Mouse (Mus musculus) forebrain, embryonic 11.5 days (tissue): Measurements from ENCODE around the gene Trim40. TPM values are rescaled to one million over a fixed set of nuclear protein-coding genes. Genes with fewer than 3 reads are reported as not detected.
A peak's percentile ranks its signal among the peaks of the same experiment; 100 is the strongest.

Experiments
- ATAC-seq: fragments of 200-750 bp; cut with Nextera tagmentation; replicated peaks from 2 replicates; pipeline ENCODE4 v1.8.0; 2017; ENCODE audit warnings: moderate TSS enrichment; ENCODE audit not compliant: low FRiP score
- DNase-seq: peaks from one replicate; pipeline ENCODE4 v3.0.0-alpha.2; 2017; ENCODE audit warnings: low spot score
- H3K27ac ChIP-seq: fragments of 300-500 bp; sonication (generic); 2 replicates; pipeline ENCODE4 v1.5.1; 2014; ENCODE audit warnings: low read depth, low read length
- H3K27me3 ChIP-seq: fragments of 300-500 bp; sonication (generic); 2 replicates; pipeline ENCODE4 v1.6.1; 2014; ENCODE audit warnings: mild to moderate bottlenecking, low read length, mixed read lengths; ENCODE audit not compliant: control insufficient read depth, insufficient read depth
- H3K36me3 ChIP-seq: fragments of 300-500 bp; sonication (generic); 2 replicates; pipeline ENCODE4 v1.6.1; 2014; ENCODE audit warnings: mild to moderate bottlenecking, low read length, moderate library complexity, mixed read lengths; ENCODE audit not compliant: control insufficient read depth, insufficient read depth
- H3K4me1 ChIP-seq: fragments of 300-500 bp; sonication (generic); replicated peaks from 2 replicates; pipeline ENCODE4 v1.6.1; 2014; ENCODE audit warnings: low read length, mixed read lengths; ENCODE audit not compliant: control insufficient read depth, insufficient read depth
- H3K4me2 ChIP-seq: fragments of 300-500 bp; sonication (generic); 2 replicates; pipeline ENCODE4 v1.6.1; 2014; ENCODE audit warnings: low read depth, mild to moderate bottlenecking, low read length, moderate library complexity, mixed read lengths; ENCODE audit not compliant: severe bottlenecking
- H3K4me3 ChIP-seq: fragments of 300-500 bp; sonication (generic); 2 replicates; pipeline ENCODE4 v1.5.1; 2014; ENCODE audit warnings: low read depth, low read length
- H3K9ac ChIP-seq: fragments of 300-500 bp; sonication (generic); 2 replicates; pipeline ENCODE4 v1.6.1; 2014; ENCODE audit warnings: low read length
- H3K9me3 ChIP-seq: fragments of 300-500 bp; sonication (generic); 2 replicates; pipeline ENCODE4 v1.6.1; 2016; ENCODE audit warnings: low read length, mixed read lengths; ENCODE audit not compliant: control insufficient read depth
- WGBS: fragments of 180-500 bp; shearing (Covaris S2); extraction: QIAGEN DNeasy Blood & Tissue Kit; methylation state at CpG from one replicate; pipeline ENCODE4 v1.1.7; 2014; 5-methylcytosine and 5-hydroxymethylcytosine counted together
- polyA plus RNA-seq: library from polyadenylated mRNA; unstranded; fragments of >200 nt; fragmentation: Nextera tagmentation; extraction: Ambion mirVana; gene quantifications from 2 replicates; pipeline ENCODE4 v1.2.1, GENCODE M21; 2014

The Trim40 gene
- polyA plus RNA-seq, 1 experiment from 2014 or later = not detected

GRCm38 (mm10) chr17:36840961-36841445 is 48.9 kb downstream of the Trim40 start:
- no peak for ATAC-seq
- Histone ChIP-seq H3K36me3 (no peaks in the 10 kb centered on the region), H3K9me3 (no peaks in the 10 kb centered on the region), H3K27me3 (no peaks in the 10 kb centered on the region), H3K4me2 (no peak overlapping the region), H3K4me1 (no peaks in the 10 kb centered on the region; the same call in 1 of the 2 replicates), H3K27ac (no peak overlapping the region), H3K4me3 (no peak overlapping the region), H3K9ac (no peak overlapping the region)
- DNase-seq = no peak

- Histone ChIP-seq H3K4me1 (no peaks in the 10 kb centered on the region; the same call in 1 of the 2 replicates), H3K9me3 (no peaks in the 10 kb centered on the region), H3K4me2 (no peak overlapping the region), H3K27ac (no peak overlapping the region), H3K27me3 (no peaks in the 10 kb centered on the region), H3K4me3 (no peak overlapping the region), H3K36me3 (no peaks in the 10 kb centered on the region), H3K9ac (no peak overlapping the region)
- DNase-seq = no peak
- WGBS = 84% methylated on average over 3 of the region's 3 CpGs
- no peak for ATAC-seq
These were observed 50.0 kb downstream of the Trim40 start for GRCm38 (mm10) chr17:36839931-36840330.

GRCm38 (mm10) chr17:36839001-36839400 is 50.9 kb downstream of the Trim40 start:
- Histone ChIP-seq H3K27ac (no peak overlapping the region), H3K4me3 (no peak overlapping the region), H3K27me3 (no peaks in the 10 kb centered on the region), H3K9me3 (no peaks in the 10 kb centered on the region), H3K36me3 (no peaks in the 10 kb centered on the region), H3K4me1 (no peaks in the 10 kb centered on the region; the same call in 1 of the 2 replicates), H3K9ac (no peak overlapping the region), H3K4me2 (no peak overlapping the region)
- DNase-seq = no peak
- WGBS = 91% methylated on average over 5 of the region's 5 CpGs
- no peak for ATAC-seq

- under 1% methylated on average over 58 of the region's 58 CpGs for WGBS
- Histone ChIP-seq H3K9ac (peak within 1 kb of the TSS; percentile 87), H3K4me2 (peak within 1 kb of the TSS; percentile 74), H3K27ac (peak within 1 kb of the TSS; percentile 88), H3K4me1 (no peaks in the 10 kb centered on the region; the same call in 1 of the 2 replicates), H3K27me3 (no peaks in the 10 kb centered on the region), H3K36me3 (no peaks in the 10 kb centered on the region), H3K9me3 (no peaks in the 10 kb centered on the region), H3K4me3 (peak within 1 kb of the TSS; percentile 72)
- peak; percentile 98 for ATAC-seq
- peak; percentile 96 for DNase-seq
These were observed 52.9 kb downstream of the Trim40 start, which contains the start of gene Trim26 for GRCm38 (mm10) chr17:36836874-36837647. Gene Trim26, plus strand, starts transcription at chr17:36837134.

- peak; percentile 42 for ATAC-seq
- no peaks in the 10 kb centered on the region for H3K27me3 ChIP-seq
- H3K27ac ChIP-seq = peak overlapping the region; percentile 41
- H3K9ac ChIP-seq = peak overlapping the region; percentile 57; the same call in 1 of the 2 replicates
- H3K4me3 ChIP-seq = peak overlapping the region; percentile 72
- no peaks in the 10 kb centered on the region for H3K9me3 ChIP-seq
- H3K4me2 ChIP-seq = peak overlapping the region; percentile 74
- H3K36me3 ChIP-seq = no peaks in the 10 kb centered on the region
- DNase-seq = no peak
- 20% methylated on average over 3 of the region's 3 CpGs for WGBS
- H3K4me1 ChIP-seq = no peaks in the 10 kb centered on the region; the same call in 1 of the 2 replicates
These were observed 53.5 kb downstream of the Trim40 start for GRCm38 (mm10) chr17:36836427-36836812.

GRCm38 (mm10) chr17:36835591-36836426 is 54.1 kb downstream of the Trim40 start:
- H3K4me1 ChIP-seq = no peaks in the 10 kb centered on the region; the same call in 1 of the 2 replicates
- peak overlapping the region; percentile 57; the same call in 1 of the 2 replicates for H3K9ac ChIP-seq
- H3K27me3 ChIP-seq = no peaks in the 10 kb centered on the region
- 39% methylated on average over 12 of the region's 12 CpGs for whole genome bisulfite sequencing
- ATAC-seq = no peak
- H3K36me3 ChIP-seq = no peaks in the 10 kb centered on the region
- H3K9me3 ChIP-seq = no peaks in the 10 kb centered on the region
- no peak overlapping the region for H3K4me3 ChIP-seq
- peak; percentile 64 for DNase-seq
- peak overlapping the region; percentile 74 for H3K4me2 ChIP-seq
- H3K27ac ChIP-seq = peak overlapping the region; percentile 41; the same call in 1 of the 2 replicates

GRCm38 (mm10) chr17:36832694-36833093 is 57.2 kb downstream of the Trim40 start:
- no peaks in the 10 kb centered on the region for H3K27me3 ChIP-seq
- DNase-seq (no peak), ATAC-seq (no peak)
- no peak overlapping the region for H3K27ac ChIP-seq
- no peak overlapping the region for H3K9ac ChIP-seq
- H3K4me1 ChIP-seq = no peaks in the 10 kb centered on the region; the same call in 1 of the 2 replicates
- 52% methylated on average over 4 of the region's 4 CpGs for WGBS
- no peaks in the 10 kb centered on the region for H3K36me3 ChIP-seq
- no peak overlapping the region for H3K4me3 ChIP-seq
- no peak overlapping the region for H3K4me2 ChIP-seq
- no peaks in the 10 kb centered on the region for H3K9me3 ChIP-seq
